Mouse (Mus musculus): ENCODE data around the gene Vps41.

DNA sequence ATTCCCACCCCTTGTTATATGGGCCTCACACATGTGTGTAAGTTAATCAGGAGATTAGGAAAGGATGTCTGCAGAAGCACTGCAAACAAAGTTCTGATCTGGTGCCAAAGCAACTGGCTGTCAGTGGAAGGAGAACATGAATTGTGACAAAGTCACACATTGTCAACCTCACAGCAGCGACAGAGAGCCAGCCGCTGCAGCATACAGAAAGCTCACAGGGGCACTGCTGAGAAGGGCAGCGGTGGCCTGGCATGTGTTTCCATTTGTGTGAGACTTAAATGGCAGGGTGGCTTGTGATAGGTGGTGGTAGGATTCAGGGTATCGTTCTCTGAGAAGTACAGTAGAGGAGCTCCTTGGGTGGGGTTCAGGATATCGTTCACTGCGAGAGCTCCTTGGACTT lies 73.0 kb downstream of the Vps41 start:
- TF ChIP-seq POLR2A (IDR thresholded peaks at IDR 0.05; ENCODE audit: low read depth, low read length) (no peak), CTCF (IDR thresholded peaks at IDR 0.05; ENCODE audit: extremely low read depth, insufficient read depth, insufficient read length, insufficient replicate concordance) (no peak)
